Mouse (Mus musculus): Measurements from ENCODE around the gene Serpina3c. TPM values are rescaled to one million over a fixed set of nuclear protein-coding genes. Genes with fewer than 3 reads are reported as not detected.

The Serpina3c gene
- 0.60 and 0.78 TPM in 2 replicates for polyA plus RNA-seq (2012; rRNA removed)

DNA sequence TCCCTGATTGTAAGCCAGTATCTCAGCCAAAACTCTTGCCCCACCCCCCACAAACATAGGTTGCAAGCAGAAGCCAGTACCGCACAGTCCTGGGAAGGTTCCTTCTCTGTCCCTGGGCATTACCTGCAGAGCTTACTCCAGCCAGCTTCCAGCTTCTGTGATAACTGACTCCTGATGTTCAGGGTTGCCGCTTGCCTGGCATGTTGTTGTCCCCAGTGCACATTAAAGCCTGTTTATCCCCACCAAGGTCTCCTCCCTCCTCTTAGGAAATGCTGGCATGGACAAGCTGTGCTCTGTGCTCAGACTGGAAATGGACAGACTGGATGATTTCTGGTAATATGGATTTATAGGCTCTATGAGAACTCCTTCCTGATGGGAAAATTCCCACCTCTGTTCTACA, at the start of gene Serpina3c:
TSS of gene Serpina3c (minus strand) at position 215 of the 400 bp plus-strand sequence.

DNA sequence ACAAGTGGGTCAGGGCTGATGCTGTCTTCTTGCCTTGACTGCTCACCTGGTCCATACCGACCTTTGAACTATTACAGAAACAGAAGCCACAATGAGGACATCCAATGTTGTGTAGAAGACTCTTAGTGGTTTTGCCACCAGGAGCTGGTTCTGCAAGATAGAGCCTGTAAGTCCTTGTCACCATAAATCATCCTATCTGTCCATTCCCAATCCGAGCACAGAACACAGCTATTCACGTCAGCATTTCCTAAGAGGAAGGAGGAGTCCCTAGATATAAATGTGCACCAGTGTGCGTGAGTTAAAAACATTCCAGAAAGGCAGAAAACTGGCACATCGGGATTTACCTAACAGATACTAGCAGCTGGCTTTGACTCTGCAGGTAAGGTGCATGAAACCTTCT, 26.0 kb downstream of the Serpina3c start, which contains the start of gene Serpina3b:
TSS of gene Serpina3b (plus strand) at position 301 of the 400 bp plus-strand sequence.

GRCm38 (mm10) chr12:104112333-104112732, 41.3 kb downstream of the Serpina3c start, which contains the start of gene Serpina3a:
Gene Serpina3a, plus strand, starts transcription at chr12:104112724.

DNA sequence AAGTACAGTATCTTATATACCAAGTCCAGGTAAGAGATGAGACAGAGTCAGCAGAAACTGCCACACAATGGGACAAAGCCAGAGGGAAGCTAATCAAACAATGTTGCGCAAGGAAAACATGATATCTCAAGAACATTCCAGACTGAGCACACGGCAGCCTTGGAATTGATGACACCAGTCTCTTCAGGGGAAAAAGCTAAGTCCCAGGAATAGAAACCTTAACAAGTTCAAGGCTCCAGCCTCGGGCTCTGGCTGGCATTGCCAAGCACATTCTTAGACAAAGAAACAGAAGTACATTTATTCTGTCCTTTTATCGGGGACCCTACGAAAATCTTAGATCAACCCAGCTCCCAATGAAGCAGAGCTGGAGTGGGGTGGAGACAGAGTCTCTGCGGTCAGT, 52.9 kb downstream of the Serpina3c start, which contains the start of gene Serpina5:
TSS of gene Serpina5 (plus strand) at position 346 of the 400 bp plus-strand sequence.

Other genes with a start within 250 kb of the Serpina3c start
- gene Serpina1c, start 249.0 kb downstream of the Serpina3c start, polyA plus RNA-seq (2012; rRNA removed): 0.21 and 0.30 TPM in 2 replicates
- gene Serpina1e, start 194.9 kb downstream of the Serpina3c start, polyA plus RNA-seq (2012; rRNA removed): 0.32 and 0.49 TPM in 2 replicates
- gene Serpina11, start 163.9 kb downstream of the Serpina3c start, polyA plus RNA-seq (2012; rRNA removed): 0.09 TPM in 1 of 2 replicates, not detected in the other
- gene Serpina9, start 140.1 kb downstream of the Serpina3c start, polyA plus RNA-seq (2012; rRNA removed): 0.81 and 1.5 TPM in 2 replicates
- not detected in 2 replicates for gene Serpina12, start 109.4 kb downstream of the Serpina3c start, polyA plus RNA-seq (2012; rRNA removed)
- gene Serpina5, start 52.8 kb downstream of the Serpina3c start, polyA plus RNA-seq (2012; rRNA removed): not detected in 2 replicates
- not detected in 2 replicates for gene Serpina3a, start 41.1 kb downstream of the Serpina3c start, polyA plus RNA-seq (2012; rRNA removed)
- not detected in 2 replicates for gene Serpina3b, start 25.9 kb downstream of the Serpina3c start, polyA plus RNA-seq (2012; rRNA removed)
- gene Serpina3f, start 60.7 kb upstream of the Serpina3c start, polyA plus RNA-seq (2012; rRNA removed): 0.10 and 0.16 TPM in 2 replicates
- gene Serpina3g, start 82.4 kb upstream of the Serpina3c start, polyA plus RNA-seq (2012; rRNA removed): 3.3 and 4.2 TPM in 2 replicates
- 0.05 and 0.07 TPM in 2 replicates for gene Serpina3i, start 109.3 kb upstream of the Serpina3c start, polyA plus RNA-seq (2012; rRNA removed)
- not detected in 2 replicates for gene Serpina3j, start 160.7 kb upstream of the Serpina3c start, polyA plus RNA-seq (2012; rRNA removed)
- 0.07 TPM in 1 of 2 replicates, not detected in the other for gene Serpina3k, start 184.6 kb upstream of the Serpina3c start, polyA plus RNA-seq (2012; rRNA removed)
- gene Serpina3m, start 184.6 kb upstream of the Serpina3c start, polyA plus RNA-seq (2012; rRNA removed): 0.13 TPM in 1 of 2 replicates, not detected in the other